Mouse (Mus musculus): ENCODE data around the gene Vmn1r31.

Gene Vmn1r31

DNA sequence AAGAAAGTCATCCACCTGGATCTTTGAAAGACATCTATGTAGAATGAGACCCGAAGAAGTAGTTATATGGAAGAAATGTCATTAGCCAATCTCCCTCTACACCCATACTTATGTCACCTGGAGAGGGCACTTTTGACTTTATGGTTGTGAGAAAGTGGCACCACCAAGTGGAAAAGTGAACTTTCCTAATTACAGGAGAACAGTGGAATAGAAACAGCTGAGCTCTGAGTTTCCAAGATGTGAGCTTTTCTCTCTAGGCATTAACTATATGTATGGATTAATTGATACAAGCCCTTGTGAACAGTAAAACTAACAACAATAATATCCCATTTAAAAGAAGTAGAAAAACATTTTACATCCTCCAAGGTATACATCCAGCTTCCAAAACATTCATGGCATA lies at the start of gene Vmn1r31:
Vmn1r31 (minus strand) TSS at position 101 of the 400 bp plus-strand sequence.
- DNase-seq (ENCODE audit: low spot score), result no peak

- DNase-seq (ENCODE audit: low spot score), result no peak
Observed at GRCm38 (mm10) chr6:58443285-58443684, 31.8 kb downstream of the Vmn1r31 start, which contains the start of gene Vmn1r30. Gene Vmn1r30, minus strand, starts transcription at chr6:58443385.
